Mouse (Mus musculus): ENCODE results near the gene Kank4.

- no peak for TF ChIP-seq CTCF (IDR thresholded peaks at IDR 0.05; ENCODE audit: insufficient read depth, low read depth, low read length)
- TF ChIP-seq POLR2A (IDR thresholded peaks at IDR 0.05; ENCODE audit: insufficient read depth, low read depth, low read length), result no peak
Observed at GRCm38 (mm10) chr4:98796591-98797341, 20.6 kb downstream of the Kank4 start.
